Mouse (Mus musculus): ENCODE measurements around the gene Lrrc56. TPM values are rescaled to one million over a fixed set of nuclear protein-coding genes. Genes with fewer than 3 reads are reported as not detected.
A peak's percentile ranks its signal among the peaks of the same experiment; 100 is the strongest.

The Lrrc56 gene
- 1 to 10 TPM; 2.2 to 2.4 TPM for total RNA-seq (2021)
- long read RNA-seq, experiment 1, partial matches to known transcripts, result 1 of 2 reads
- long read RNA-seq, experiment 1, other reads (novel, unspliced or antisense), result 0 of 2 reads
- long read RNA-seq, experiment 2, partial matches to known transcripts, result 0 of 1 reads
- long read RNA-seq, experiment 2, other reads (novel, unspliced or antisense), result 1 of 1 reads

GRCm38 (mm10) chr7:141193948-141194347 lies at the start of gene Lrrc56, which contains the start of gene Hras:
TSS of gene Lrrc56 (plus strand) at chr7:141194157.
TSS of gene Hras (minus strand) at chr7:141194005.
- intact Hi-C loops (cut with DNase I; ENCODE audit: low total_unique reads), result no loop called here
- DNase-seq, result peak; percentile 98

GRCm38 (mm10) chr7:141144650-141145049 lies 49.3 kb upstream of the Lrrc56 start:
- intact Hi-C loops (cut with DNase I; ENCODE audit: low total_unique reads), result no loop called here
- no peak for DNase-seq

- DNase-seq, result no peak
- intact Hi-C loops (cut with DNase I; ENCODE audit: low total_unique reads), result no loop called here
Observed at GRCm38 (mm10) chr7:141145403-141145802, 48.6 kb upstream of the Lrrc56 start.

- DNase-seq, result no peak
- intact Hi-C loops (cut with DNase I; ENCODE audit: low total_unique reads), result no loop called here
Observed at GRCm38 (mm10) chr7:141146043-141146595, 47.8 kb upstream of the Lrrc56 start.

- no peak for DNase-seq
- intact Hi-C loops (cut with DNase I; ENCODE audit: low total_unique reads), result no loop called here
Observed at GRCm38 (mm10) chr7:141147044-141147443, 46.9 kb upstream of the Lrrc56 start.

GRCm38 (mm10) chr7:141148639-141149038 lies 45.3 kb upstream of the Lrrc56 start:
- no peak for DNase-seq
- intact Hi-C loops (cut with DNase I; ENCODE audit: low total_unique reads), result no loop called here

- no peak for DNase-seq
- intact Hi-C loops (cut with DNase I; ENCODE audit: low total_unique reads), result no loop called here
Observed at GRCm38 (mm10) chr7:141155362-141155761, 38.6 kb upstream of the Lrrc56 start.

- DNase-seq, result no peak
- intact Hi-C loops (cut with DNase I; ENCODE audit: low total_unique reads), result no loop called here
Observed at GRCm38 (mm10) chr7:141164397-141164796, 29.6 kb upstream of the Lrrc56 start.

GRCm38 (mm10) chr7:141164850-141165249 lies 29.1 kb upstream of the Lrrc56 start:
- no peak for DNase-seq
- intact Hi-C loops (cut with DNase I; ENCODE audit: low total_unique reads), result no loop called here

- peak; percentile 46 for DNase-seq
- intact Hi-C loops (cut with DNase I; ENCODE audit: low total_unique reads), result no loop called here
Observed at GRCm38 (mm10) chr7:141167901-141168517, 25.9 kb upstream of the Lrrc56 start.

- intact Hi-C loops (cut with DNase I; ENCODE audit: low total_unique reads), result no loop called here
- DNase-seq, result peak; percentile 65
Observed at GRCm38 (mm10) chr7:141168518-141168953, 25.4 kb upstream of the Lrrc56 start.

- intact Hi-C loops (cut with DNase I; ENCODE audit: low total_unique reads), result no loop called here
- no peak for DNase-seq
Observed at GRCm38 (mm10) chr7:141169300-141169699, 24.7 kb upstream of the Lrrc56 start.

GRCm38 (mm10) chr7:141169866-141170265 lies 24.1 kb upstream of the Lrrc56 start:
- intact Hi-C loops (cut with DNase I; ENCODE audit: low total_unique reads), result no loop called here
- DNase-seq, result no peak

- peak; percentile 90 for DNase-seq
- intact Hi-C loops (cut with DNase I; ENCODE audit: low total_unique reads), result no loop called here
Observed at GRCm38 (mm10) chr7:141172116-141173006, 21.6 kb upstream of the Lrrc56 start, which contains the start of gene Rnh1. TSS of gene Rnh1 (minus strand) at chr7:141172857.

GRCm38 (mm10) chr7:141173323-141173850 lies 20.6 kb upstream of the Lrrc56 start:
- intact Hi-C loops (cut with DNase I; ENCODE audit: low total_unique reads), result no loop called here
- DNase-seq, result no peak

- intact Hi-C loops (cut with DNase I; ENCODE audit: low total_unique reads), result no loop called here
- DNase-seq, result no peak
Observed at GRCm38 (mm10) chr7:141175068-141175467, 18.9 kb upstream of the Lrrc56 start.

GRCm38 (mm10) chr7:141176173-141176572 lies 17.8 kb upstream of the Lrrc56 start:
- DNase-seq, result peak; percentile 86
- intact Hi-C loops (cut with DNase I; ENCODE audit: low total_unique reads), result loop anchor here (2.0 kb wide), 1 partner anchor 83 kb away; no protein-coding TSS in a partner anchor

- intact Hi-C loops (cut with DNase I; ENCODE audit: low total_unique reads), result no loop called here
Observed at GRCm38 (mm10) chr7:141188194-141188593, 5.8 kb upstream of the Lrrc56 start.

GRCm38 (mm10) chr7:141188733-141189132 lies 5.2 kb upstream of the Lrrc56 start:
- intact Hi-C loops (cut with DNase I; ENCODE audit: low total_unique reads), result no loop called here

More at GRCm38 (mm10) chr7:141188194-141188593, 5.8 kb upstream of the Lrrc56 start:
- no peak for DNase-seq

GRCm38 (mm10) chr7:141190220-141190619 lies 3.7 kb upstream of the Lrrc56 start:
- intact Hi-C loops (cut with DNase I; ENCODE audit: low total_unique reads), result no loop called here
- DNase-seq, result no peak

More at GRCm38 (mm10) chr7:141188733-141189132, 5.2 kb upstream of the Lrrc56 start:
- DNase-seq, result no peak

Measured in gastrocnemius, postnatal 14 days (tissue).